Mouse (Mus musculus) forebrain, embryonic 10.5 days (tissue): ENCODE results near the gene Grip1. TPM values are rescaled to one million over a fixed set of nuclear protein-coding genes. Genes with fewer than 3 reads are reported as not detected.

Experiments used
- DNase-seq: peaks from one replicate; pipeline ENCODE4 v3.0.0-alpha.2; 2017; ENCODE audit warnings: low spot score; ENCODE audit errors: extremely low spot score
- H3K27ac ChIP-seq: fragments of 300-500 bp; sonication (generic); 2 replicates; pipeline ENCODE4 v1.5.1; 2016; ENCODE audit warnings: mild to moderate bottlenecking
- H3K27me3 ChIP-seq: fragments of 300-500 bp; sonication (generic); 2 replicates; pipeline ENCODE4 v1.6.1; 2016; ENCODE audit warnings: mild to moderate bottlenecking; ENCODE audit not compliant: poor library complexity, severe bottlenecking
- H3K36me3 ChIP-seq: fragments of 300-500 bp; sonication (generic); replicated peaks from 2 replicates; pipeline ENCODE4 v1.6.1; 2016; ENCODE audit warnings: mild to moderate bottlenecking, moderate library complexity
- H3K4me1 ChIP-seq: fragments of 300-500 bp; sonication (generic); 2 replicates; pipeline ENCODE4 v1.6.1; 2016
- H3K4me3 ChIP-seq: fragments of 300-500 bp; sonication (generic); 2 replicates; pipeline ENCODE4 v1.5.1; 2016; ENCODE audit warnings: mild to moderate bottlenecking, moderate library complexity
- H3K9me3 ChIP-seq: fragments of 300-500 bp; sonication (generic); 2 replicates; pipeline ENCODE4 v1.6.1; 2016; ENCODE audit warnings: mild to moderate bottlenecking, moderate library complexity
- WGBS: fragments of 180-500 bp; shearing (Covaris S2); methylation state at CpG from one replicate; pipeline ENCODE4 v1.1.7; 2016; 5-methylcytosine and 5-hydroxymethylcytosine counted together
- polyA plus RNA-seq: library from polyadenylated mRNA; unstranded; fragments of >200 nt; fragmentation: Nextera tagmentation; extraction: Ambion mirVana; gene quantifications from 2 replicates; pipeline ENCODE4 v1.2.1, GENCODE M21; 2016

Gene Grip1
- polyA plus RNA-seq, 1 experiment from 2014 or later, result 4.3 TPM

DNA sequence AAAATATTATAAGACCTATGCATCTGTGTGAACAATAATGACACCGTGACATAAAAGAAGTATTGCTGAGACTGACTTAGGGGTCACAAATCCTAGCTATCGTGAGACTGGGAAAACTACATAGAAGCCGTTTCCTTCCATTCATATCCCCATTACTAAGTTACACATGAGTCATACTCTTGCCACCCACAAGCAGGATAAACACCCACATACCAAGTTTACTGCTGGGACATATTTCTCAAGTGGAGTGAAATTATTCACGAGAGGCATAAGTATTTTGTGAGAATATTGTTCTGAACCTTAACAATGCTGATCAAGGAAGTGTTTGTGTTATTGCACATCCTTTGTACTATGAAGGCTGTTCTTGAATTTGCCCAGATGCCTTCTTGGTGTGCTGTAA lies 252.7 kb downstream of the Grip1 start:
- no peaks in the 10 kb centered on the region for H3K4me1 ChIP-seq
- DNase-seq, result no peak
- no peak overlapping the region for H3K4me3 ChIP-seq
- H3K9me3 ChIP-seq, result peaks cover 4% of the 10 kb centered on the region; the same call in 1 of the 2 replicates
- WGBS, result 92% methylated on average over 4 of the region's 4 CpGs
- no peak overlapping the region for H3K27ac ChIP-seq
- H3K36me3 ChIP-seq, result no peaks in the 10 kb centered on the region; the same call in 1 of the 2 replicates
- H3K27me3 ChIP-seq, result no peaks in the 10 kb centered on the region

DNA sequence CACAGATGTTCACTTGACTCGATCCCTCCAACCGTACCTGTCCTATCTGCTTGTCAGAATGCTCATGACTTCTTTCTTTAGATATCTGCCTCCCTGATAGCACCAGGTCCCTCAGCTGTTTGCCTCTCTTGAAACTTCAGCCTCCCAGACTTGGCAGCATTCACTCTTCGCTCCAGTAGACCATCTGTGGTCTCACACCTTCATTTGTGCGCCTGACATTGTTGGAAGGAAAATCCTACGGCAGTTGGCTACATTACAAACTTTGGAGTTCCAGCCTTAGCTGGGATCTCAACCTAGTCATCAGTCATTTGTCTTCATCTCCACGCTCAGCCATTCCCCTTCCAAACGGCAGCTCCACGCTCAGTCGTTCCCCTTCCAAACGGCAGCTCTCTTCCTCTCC lies 253.4 kb downstream of the Grip1 start:
- H3K27me3 ChIP-seq, result no peaks in the 10 kb centered on the region
- H3K4me1 ChIP-seq, result peaks cover 4% of the 10 kb centered on the region
- no peak overlapping the region for H3K4me3 ChIP-seq
- H3K27ac ChIP-seq, result no peak overlapping the region
- H3K9me3 ChIP-seq, result no peaks in the 10 kb centered on the region
- no peaks in the 10 kb centered on the region for H3K36me3 ChIP-seq
- no peak for DNase-seq
- 93% methylated on average over 10 of the region's 10 CpGs for WGBS

DNA sequence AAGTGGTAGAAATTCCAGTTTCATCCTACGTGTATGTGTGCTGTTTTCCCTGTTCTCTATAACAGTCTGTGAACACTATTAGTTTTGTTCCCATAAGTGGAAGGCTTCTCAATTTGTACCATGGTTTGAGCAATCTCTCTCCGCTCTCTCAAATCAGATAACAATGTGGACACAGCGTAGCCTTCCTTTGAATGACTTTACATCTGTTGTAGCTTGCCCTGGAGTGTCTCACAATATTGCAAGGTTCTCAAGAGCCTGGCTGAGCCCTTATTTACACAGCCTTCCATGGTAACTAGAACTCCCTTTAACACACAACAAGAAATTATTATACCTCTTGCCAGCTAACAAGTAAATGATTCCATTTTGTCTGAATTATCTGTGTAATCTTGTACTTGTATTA lies 268.3 kb downstream of the Grip1 start:
- Histone ChIP-seq H3K27ac (no peak overlapping the region), H3K27me3 (no peaks in the 10 kb centered on the region), H3K9me3 (no peaks in the 10 kb centered on the region), H3K4me1 (peaks cover 27% of the 10 kb centered on the region), H3K36me3 (no peaks in the 10 kb centered on the region), H3K4me3 (no peak overlapping the region)
- no peak for DNase-seq
- WGBS, result 88% methylated on average over 3 of the region's 3 CpGs

DNA sequence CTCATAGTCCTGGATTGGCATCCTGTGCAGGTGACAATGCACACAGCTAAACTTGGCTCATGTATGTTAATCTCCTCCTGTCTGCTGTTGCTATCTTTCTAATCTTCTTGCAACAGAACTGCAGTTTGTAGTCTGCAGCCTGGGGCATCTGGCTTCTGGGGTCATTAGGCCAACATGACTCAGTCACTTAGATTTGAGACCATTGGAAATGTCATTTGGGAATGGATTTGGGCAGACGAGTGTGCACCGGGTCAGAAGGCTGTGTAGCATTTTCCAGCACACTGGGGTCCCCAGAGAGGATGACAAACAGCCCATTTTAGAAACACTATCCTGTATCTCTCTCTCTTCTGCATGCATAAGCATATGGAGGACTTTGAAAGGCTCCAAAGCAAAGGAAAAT lies 268.8 kb downstream of the Grip1 start:
- no peak for DNase-seq
- Histone ChIP-seq H3K4me1 (peaks cover 27% of the 10 kb centered on the region), H3K36me3 (no peaks in the 10 kb centered on the region), H3K27me3 (no peaks in the 10 kb centered on the region), H3K9me3 (no peaks in the 10 kb centered on the region), H3K27ac (no peak overlapping the region), H3K4me3 (no peak overlapping the region)
- 63% methylated on average over 2 of the region's 2 CpGs for WGBS

DNA sequence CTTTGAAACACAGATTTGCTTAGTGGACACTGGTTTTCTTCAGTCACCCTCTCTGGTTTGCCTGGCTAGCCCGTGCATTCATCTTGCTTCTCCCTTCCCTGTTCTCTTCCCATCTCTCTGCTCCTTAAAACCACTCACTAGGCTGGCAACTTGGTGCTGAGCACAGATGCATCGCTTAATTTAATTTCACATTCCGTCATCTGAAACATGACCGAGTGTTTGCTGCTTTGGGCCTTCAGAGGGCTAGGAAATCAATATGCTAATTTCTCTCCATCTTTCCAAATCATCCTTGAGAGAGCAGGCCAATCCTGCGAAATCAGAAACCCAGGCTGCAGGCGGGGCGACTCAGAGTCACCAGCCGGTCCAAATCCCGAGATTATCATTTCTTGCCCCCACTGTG lies 270.0 kb downstream of the Grip1 start:
- Histone ChIP-seq H3K27me3 (no peaks in the 10 kb centered on the region), H3K4me1 (peaks cover 34% of the 10 kb centered on the region), H3K36me3 (no peaks in the 10 kb centered on the region), H3K9me3 (no peaks in the 10 kb centered on the region), H3K4me3 (no peak overlapping the region), H3K27ac (no peak overlapping the region)
- DNase-seq, result no peak
- 85% methylated on average over 9 of the region's 9 CpGs for WGBS

DNA sequence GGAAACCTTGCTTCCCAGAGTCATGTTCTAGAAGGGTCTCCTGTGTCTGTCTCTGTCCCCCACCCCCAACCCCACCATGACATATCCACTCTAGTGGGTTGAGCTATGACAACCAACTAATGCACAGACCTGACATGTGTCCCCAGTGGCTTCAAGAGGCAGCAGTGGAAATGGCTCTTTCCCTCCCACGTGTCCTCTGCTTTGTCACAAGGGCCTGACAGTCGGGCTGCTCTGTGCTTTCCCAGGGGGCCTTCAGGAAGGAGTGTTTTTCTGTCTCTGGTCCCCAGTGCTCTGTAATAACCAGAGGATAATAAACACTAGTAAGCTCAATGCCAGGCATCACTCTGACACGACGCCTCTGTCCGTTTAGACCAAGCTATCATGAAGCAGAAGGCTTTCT lies 271.7 kb downstream of the Grip1 start:
- H3K4me1 ChIP-seq, result peaks cover 41% of the 10 kb centered on the region
- DNase-seq, result no peak
- WGBS, result 83% methylated on average over 5 of the region's 5 CpGs
- H3K27ac ChIP-seq, result no peak overlapping the region
- H3K9me3 ChIP-seq, result no peaks in the 10 kb centered on the region
- H3K36me3 ChIP-seq, result no peaks in the 10 kb centered on the region
- no peak overlapping the region for H3K4me3 ChIP-seq
- no peaks in the 10 kb centered on the region for H3K27me3 ChIP-seq

DNA sequence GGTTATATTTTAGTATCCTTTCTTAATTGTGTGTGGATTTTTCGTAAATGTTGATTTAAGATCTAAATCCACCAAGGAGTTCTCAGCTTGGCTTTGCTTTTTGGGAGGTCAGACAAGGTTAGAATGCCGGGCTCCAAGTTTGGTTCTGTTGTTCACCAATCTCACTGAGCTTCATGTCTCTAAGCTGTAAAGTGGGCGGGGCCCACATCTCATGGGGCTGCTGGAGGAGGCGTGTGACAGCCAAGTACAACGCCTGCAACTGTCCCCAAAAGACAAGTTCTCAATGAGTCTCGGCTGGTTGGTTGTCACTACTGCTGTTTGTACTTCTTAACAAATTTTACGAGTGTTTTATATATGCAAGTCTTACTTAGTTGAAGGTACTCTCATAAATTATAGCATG lies 272.3 kb downstream of the Grip1 start:
- Histone ChIP-seq H3K9me3 (no peaks in the 10 kb centered on the region), H3K27ac (no peak overlapping the region), H3K36me3 (no peaks in the 10 kb centered on the region), H3K4me1 (peaks cover 41% of the 10 kb centered on the region), H3K4me3 (no peak overlapping the region), H3K27me3 (no peaks in the 10 kb centered on the region)
- WGBS, result 84% methylated on average over 7 of the region's 7 CpGs
- DNase-seq, result no peak

DNA sequence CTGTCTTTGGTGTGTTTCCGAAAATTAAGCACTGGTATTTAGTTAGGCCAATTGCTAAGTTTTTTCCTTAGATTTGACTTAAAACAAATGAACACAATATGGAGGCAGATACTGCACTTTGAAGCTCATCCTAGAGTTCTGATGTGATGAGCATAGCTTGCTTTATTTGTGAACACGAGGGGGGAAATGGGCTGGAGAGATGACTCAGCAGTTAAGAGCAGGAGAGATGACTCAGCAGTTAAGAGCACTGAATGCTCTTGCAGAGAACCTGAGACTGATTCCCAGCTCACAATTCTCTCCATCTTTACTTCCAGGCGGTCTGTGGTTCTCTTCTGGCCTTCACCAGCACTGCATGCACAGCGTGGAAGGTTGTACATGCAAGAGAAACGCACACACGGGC lies 273.3 kb downstream of the Grip1 start:
- Histone ChIP-seq H3K36me3 (no peaks in the 10 kb centered on the region), H3K27me3 (no peaks in the 10 kb centered on the region), H3K4me3 (no peak overlapping the region), H3K9me3 (no peaks in the 10 kb centered on the region), H3K4me1 (peaks cover 41% of the 10 kb centered on the region), H3K27ac (no peak overlapping the region)
- 91% methylated on average over 6 of the region's 6 CpGs for WGBS
- no peak for DNase-seq

DNA sequence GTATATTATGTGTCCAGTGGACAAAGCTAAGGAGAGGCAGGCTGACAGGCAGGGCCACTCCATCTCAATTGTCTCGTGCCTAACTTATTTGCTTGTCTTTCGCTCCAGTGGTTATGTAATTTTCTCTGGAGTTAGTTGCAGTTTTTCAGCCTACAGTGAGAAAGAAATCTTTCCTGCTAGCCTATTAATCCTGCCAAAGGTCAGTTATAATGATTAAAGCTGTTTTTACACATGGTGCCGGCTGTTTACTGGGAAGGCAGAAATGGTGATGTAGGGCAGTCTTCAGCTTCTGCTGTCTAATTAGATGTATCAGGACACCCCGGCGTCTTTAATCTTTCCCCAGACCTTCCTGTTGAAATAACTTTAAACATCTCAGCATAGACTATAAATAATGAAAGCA lies 276.6 kb downstream of the Grip1 start:
- Histone ChIP-seq H3K4me1 (peaks cover 27% of the 10 kb centered on the region), H3K27ac (no peak overlapping the region), H3K27me3 (no peaks in the 10 kb centered on the region), H3K36me3 (no peaks in the 10 kb centered on the region), H3K4me3 (no peak overlapping the region), H3K9me3 (no peaks in the 10 kb centered on the region)
- no peak for DNase-seq
- 75% methylated on average over 5 of the region's 5 CpGs for WGBS

DNA sequence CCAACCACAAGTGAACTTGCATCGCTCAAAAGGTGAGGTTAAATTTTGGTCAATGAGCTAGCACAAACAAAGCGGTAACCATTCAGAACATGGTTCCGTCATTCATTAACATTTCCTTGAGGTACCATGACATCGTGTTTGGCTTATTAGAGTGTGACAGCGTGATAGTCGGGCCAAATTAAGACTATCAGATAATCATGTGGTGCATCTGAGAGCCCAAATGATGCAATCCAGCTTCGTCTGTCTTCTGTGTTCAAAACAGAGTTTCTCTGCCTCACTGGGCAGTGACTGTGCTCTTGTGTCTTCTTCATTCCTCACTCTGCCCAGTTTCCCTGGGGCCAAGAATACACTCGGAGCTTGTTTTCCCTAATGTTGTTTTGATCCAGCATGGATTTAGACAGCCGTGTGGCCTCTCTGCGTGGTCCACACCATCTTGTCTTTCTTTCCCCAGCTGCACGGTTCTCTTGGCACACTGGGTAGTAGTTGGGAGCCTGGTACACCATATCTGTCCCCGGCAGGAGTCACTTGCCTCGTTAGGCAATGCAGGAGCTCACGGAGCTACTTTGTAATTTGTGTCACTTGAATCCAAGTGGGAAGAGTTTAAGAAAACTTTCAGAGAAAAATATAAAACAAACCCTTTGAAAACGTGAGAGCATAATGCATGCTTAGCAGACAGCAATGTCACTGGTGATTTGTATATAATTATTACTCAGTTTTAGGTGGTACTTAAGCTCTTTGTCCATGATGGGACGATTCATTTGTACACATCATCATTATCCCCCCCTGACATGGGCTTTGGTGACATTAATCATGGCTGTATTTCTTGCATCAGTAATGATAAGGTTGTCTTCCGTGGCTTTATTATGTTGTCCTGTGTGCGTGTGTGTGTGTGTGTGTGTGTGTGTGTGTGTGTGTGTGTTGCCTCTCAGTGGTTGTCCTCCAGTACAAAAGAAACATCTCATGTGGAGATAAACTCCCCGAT lies 281.7 kb downstream of the Grip1 start:
- WGBS, result 82% methylated on average over 19 of the region's 19 CpGs
- H3K9me3 ChIP-seq, result no peaks in the 10 kb centered on the region
- no peak overlapping the region for H3K27ac ChIP-seq
- H3K4me3 ChIP-seq, result no peak overlapping the region
- H3K27me3 ChIP-seq, result no peaks in the 10 kb centered on the region
- no peaks in the 10 kb centered on the region for H3K36me3 ChIP-seq
- peaks cover 10% of the 10 kb centered on the region; the same call in 1 of the 2 replicates for H3K4me1 ChIP-seq
- no peak for DNase-seq

DNA sequence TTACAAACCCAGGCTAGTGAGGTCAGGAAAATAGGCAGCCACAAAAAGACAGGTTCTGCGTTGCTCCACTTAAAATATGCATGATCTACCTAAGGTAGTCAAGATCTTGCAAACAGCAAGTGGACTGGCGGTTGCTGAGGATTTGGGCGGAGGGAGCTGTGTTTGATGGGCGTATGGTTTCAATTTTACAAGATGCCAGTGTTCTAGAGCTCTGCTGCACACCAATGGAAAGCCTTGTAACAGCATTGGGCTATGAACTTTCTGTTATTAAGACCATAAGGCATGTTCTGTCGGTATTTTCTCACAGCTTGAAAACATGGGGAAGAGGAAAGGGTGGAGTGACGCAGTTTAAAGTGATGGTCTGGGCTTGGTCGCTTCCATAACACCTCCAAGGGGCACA lies 285.8 kb downstream of the Grip1 start:
- peaks cover 18% of the 10 kb centered on the region; the same call in 1 of the 2 replicates for H3K4me1 ChIP-seq
- H3K9me3 ChIP-seq, result no peaks in the 10 kb centered on the region
- no peaks in the 10 kb centered on the region for H3K36me3 ChIP-seq
- H3K4me3 ChIP-seq, result no peak overlapping the region
- WGBS, result 89% methylated on average over 7 of the region's 7 CpGs
- H3K27me3 ChIP-seq, result no peaks in the 10 kb centered on the region
- no peak overlapping the region for H3K27ac ChIP-seq
- no peak for DNase-seq

DNA sequence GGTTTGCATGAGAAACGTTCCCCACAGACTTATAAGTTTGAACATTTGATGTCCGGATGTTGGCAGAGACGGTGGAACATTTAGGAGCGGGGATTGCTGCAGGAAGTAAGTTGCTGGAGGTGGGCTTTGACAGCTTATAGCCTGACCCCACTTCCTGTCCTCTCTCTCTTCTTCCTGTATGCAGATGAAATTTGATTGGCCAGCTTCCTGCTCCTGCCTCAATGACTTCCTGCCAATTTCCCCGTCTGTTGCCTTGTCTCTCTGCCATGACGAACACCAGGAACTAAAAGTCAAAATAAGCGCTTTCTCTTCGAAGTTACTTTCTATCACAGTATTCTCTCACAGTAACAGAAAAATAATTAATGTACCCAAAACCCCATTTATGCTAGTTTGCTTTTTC lies 289.1 kb downstream of the Grip1 start:
- WGBS, result 88% methylated on average over 8 of the region's 8 CpGs

DNA sequence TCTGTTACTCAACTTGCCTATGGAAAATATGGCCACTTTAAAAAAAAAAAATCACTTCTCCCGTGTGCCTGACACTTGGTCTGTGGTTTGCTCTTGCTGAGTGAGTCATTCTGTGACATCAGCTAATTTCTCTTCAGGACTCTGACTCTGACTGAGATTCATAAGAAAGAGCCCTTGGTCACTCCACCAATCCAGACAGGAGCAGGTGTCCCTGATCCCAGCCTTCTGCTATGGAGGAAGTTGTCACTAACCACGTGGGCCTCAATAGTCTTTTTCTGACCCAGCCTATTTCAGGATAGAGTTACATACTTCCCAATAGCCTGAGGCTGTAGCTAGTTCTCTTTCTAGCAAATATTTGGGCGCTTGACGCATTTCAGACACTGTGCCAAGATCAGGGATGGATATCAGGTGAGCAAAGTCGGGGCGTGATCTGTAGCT lies 298.8 kb downstream of the Grip1 start:
- H3K27me3 ChIP-seq, result no peaks in the 10 kb centered on the region
- H3K4me1 ChIP-seq, result peaks cover 7% of the 10 kb centered on the region; the same call in 1 of the 2 replicates
- 89% methylated on average over 6 of the region's 6 CpGs for WGBS
- no peaks in the 10 kb centered on the region for H3K36me3 ChIP-seq
- no peak overlapping the region for H3K27ac ChIP-seq
- H3K9me3 ChIP-seq, result no peaks in the 10 kb centered on the region
- no peak for DNase-seq
- H3K4me3 ChIP-seq, result no peak overlapping the region

More for the DNA sequence above, 289.1 kb downstream of the Grip1 start:
- H3K27ac ChIP-seq, result no peak overlapping the region
- H3K9me3 ChIP-seq, result no peaks in the 10 kb centered on the region
- H3K27me3 ChIP-seq, result no peaks in the 10 kb centered on the region
- DNase-seq, result no peak
- H3K4me1 ChIP-seq, result peaks cover 16% of the 10 kb centered on the region
- H3K36me3 ChIP-seq, result no peaks in the 10 kb centered on the region
- H3K4me3 ChIP-seq, result no peak overlapping the region
